Mouse (Mus musculus): ENCODE measurements around the gene Impg1.
"Not testable (repeated sequence)": the region's sequence is repeated elsewhere in the genome, so short reads cannot be mapped to it uniquely, and the experiment has no call there.

Gene Impg1

GRCm38 (mm10) chr9:80344451-80345000 is 120.8 kb downstream of the Impg1 start:
- peak; percentile 22 for DNase-seq (ENCODE audit: low read depth)

- no peak for DNase-seq (ENCODE audit: low read depth)
Measured at GRCm38 (mm10) chr9:80342520-80342919, 122.8 kb downstream of the Impg1 start.

GRCm38 (mm10) chr9:80341756-80342155 is 123.5 kb downstream of the Impg1 start:
- peak; percentile 25 for DNase-seq (ENCODE audit: low read depth)

GRCm38 (mm10) chr9:80340927-80341326 is 124.4 kb downstream of the Impg1 start:
- DNase-seq (ENCODE audit: low read depth), result no peak

GRCm38 (mm10) chr9:80338026-80338425 is 127.3 kb downstream of the Impg1 start:
- DNase-seq (ENCODE audit: low read depth), result no peak

- DNase-seq (ENCODE audit: low read depth), result no peak
Measured at GRCm38 (mm10) chr9:80335660-80336357, 129.5 kb downstream of the Impg1 start.

GRCm38 (mm10) chr9:80333998-80334605 is 131.2 kb downstream of the Impg1 start:
- no peak for DNase-seq (ENCODE audit: low read depth)

- DNase-seq (ENCODE audit: low read depth), result no peak
Measured at GRCm38 (mm10) chr9:80333466-80333865, 131.8 kb downstream of the Impg1 start.

- peak; percentile 71 for DNase-seq (ENCODE audit: low read depth)
Measured at GRCm38 (mm10) chr9:80332153-80332552, 133.1 kb downstream of the Impg1 start.

GRCm38 (mm10) chr9:80321051-80321887 is 144.0 kb downstream of the Impg1 start:
- not testable (repeated sequence) for DNase-seq (ENCODE audit: low read depth)

- peak; percentile 78 for DNase-seq (ENCODE audit: low read depth)
Measured at GRCm38 (mm10) chr9:80318027-80318426, 147.3 kb downstream of the Impg1 start.

GRCm38 (mm10) chr9:80315922-80316321 is 149.4 kb downstream of the Impg1 start:
- no peak for DNase-seq (ENCODE audit: low read depth)

GRCm38 (mm10) chr9:80313610-80314009 is 151.7 kb downstream of the Impg1 start:
- peak; percentile 53 for DNase-seq (ENCODE audit: low read depth)

- DNase-seq (ENCODE audit: low read depth), result no peak
Measured at GRCm38 (mm10) chr9:80307629-80308028, 157.7 kb downstream of the Impg1 start.

- no peak for DNase-seq (ENCODE audit: low read depth)
Measured at GRCm38 (mm10) chr9:80306853-80307252, 158.4 kb downstream of the Impg1 start.

GRCm38 (mm10) chr9:80306390-80306789 is 158.9 kb downstream of the Impg1 start:
- no peak for DNase-seq (ENCODE audit: low read depth)

GRCm38 (mm10) chr9:80303518-80303917 is 161.8 kb downstream of the Impg1 start:
- peak; percentile 44 for DNase-seq (ENCODE audit: low read depth)

- DNase-seq (ENCODE audit: low read depth), result peak; percentile 57
Measured at GRCm38 (mm10) chr9:80299031-80299430, 166.2 kb downstream of the Impg1 start.

GRCm38 (mm10) chr9:80296086-80296485 is 169.2 kb downstream of the Impg1 start:
- no peak for DNase-seq (ENCODE audit: low read depth)

- peak; percentile 80 for DNase-seq (ENCODE audit: low read depth)
Measured at GRCm38 (mm10) chr9:80293056-80293584, 172.2 kb downstream of the Impg1 start.

- DNase-seq (ENCODE audit: low read depth), result no peak
Measured at GRCm38 (mm10) chr9:80286845-80287244, 178.4 kb downstream of the Impg1 start.

GRCm38 (mm10) chr9:80284539-80285174 is 180.6 kb downstream of the Impg1 start:
- no peak for DNase-seq (ENCODE audit: low read depth)
